Mouse (Mus musculus) heart, postnatal 14 days (tissue): ENCODE results near the gene Cenpn. TPM values are rescaled to one million over a fixed set of nuclear protein-coding genes. Genes with fewer than 3 reads are reported as not detected.

Experiments
- DNase-seq, 2 experiments: peaks; one replicate each; pipeline ENCODE4 v3.0.0; 2021 to 2022
- intact Hi-C: fragments of 180-260 bp; cut with DNase I; formaldehyde crosslinking; loops from one replicate; pipeline ENCODE4 v1.15.1; 2025
- total RNA-seq, 2 experiments: library from RNA; stranded (reverse); gene quantifications; 2 replicates each; pipeline ENCODE4 v1.2.3; 2021

Gene Cenpn
- total RNA-seq, 2 experiments from 2014 or later, result 1.7 to 2.6 TPM

- DNase-seq, result no peak
- intact Hi-C loops, result no loop called here
Measured at GRCm38 (mm10) chr8:116989842-116990241, 68.3 kb downstream of the Cenpn start.

Other genes with a start within 250 kb of the Cenpn start
- gene Cdyl2, start 188.7 kb upstream of the Cenpn start, total RNA-seq, result 1 to 10 TPM; 4.9 to 5.9 TPM
- 10 to 100 TPM; 49.8 to 66.2 TPM for gene Cmc2, start 275 bp upstream of the Cenpn start, total RNA-seq
- 10 to 100 TPM; 12.0 to 15.0 TPM for gene Atmin, start 21.7 kb downstream of the Cenpn start, total RNA-seq
- under 1 TPM; 0.54 to 0.79 TPM for gene 1700030J22Rik, start 57.2 kb downstream of the Cenpn start, total RNA-seq
- 10 to 100 TPM; 32.7 to 34.9 TPM for gene Gcsh, start 71.8 kb downstream of the Cenpn start, total RNA-seq
- not detected for gene Pkd1l2, start 160.7 kb downstream of the Cenpn start, total RNA-seq
- gene Bco1, start 174.1 kb downstream of the Cenpn start, total RNA-seq, result not detected
- 1 to 10 TPM; 6.0 to 6.3 TPM for gene Gan, start 236.4 kb downstream of the Cenpn start, total RNA-seq